Mouse (Mus musculus): ENCODE measurements around the gene Amigo1. TPM values are rescaled to one million over a fixed set of nuclear protein-coding genes. Genes with fewer than 3 reads are reported as not detected.
"Not testable (repeated sequence)": the region's sequence is repeated elsewhere in the genome, so short reads cannot be mapped to it uniquely, and the experiment has no call there.

Gene Amigo1
- total and polyA plus RNA-seq, 3 experiments, result 21.4 to 57.6 (median 27.8) TPM

GRCm38 (mm10) chr3:108209946-108210770 lies 24.0 kb downstream of the Amigo1 start:
- peak; percentile 95 for DNase-seq

- DNase-seq, result no peak
These were observed 24.6 kb downstream of the Amigo1 start, which contains the start of gene Atxn7l2 for GRCm38 (mm10) chr3:108210771-108211139. Gene Atxn7l2, minus strand, starts transcription at chr3:108210934.

GRCm38 (mm10) chr3:108211845-108212244 lies 25.7 kb downstream of the Amigo1 start:
- DNase-seq, result no peak

GRCm38 (mm10) chr3:108212406-108212805 lies 26.3 kb downstream of the Amigo1 start:
- DNase-seq, result no peak

GRCm38 (mm10) chr3:108214734-108215133 lies 28.6 kb downstream of the Amigo1 start:
- peak; percentile 11 for DNase-seq

GRCm38 (mm10) chr3:108220661-108221060 lies 34.5 kb downstream of the Amigo1 start:
- no peak for DNase-seq

GRCm38 (mm10) chr3:108225711-108226557 lies 39.8 kb downstream of the Amigo1 start:
- DNase-seq, result no peak

- peak; percentile 71 for DNase-seq
These were observed 40.6 kb downstream of the Amigo1 start, which contains the start of gene Sypl2 for GRCm38 (mm10) chr3:108226558-108227350. Gene Sypl2, minus strand, starts transcription at chr3:108226648.

- no peak for DNase-seq
These were observed 41.4 kb downstream of the Amigo1 start for GRCm38 (mm10) chr3:108227521-108227920.

GRCm38 (mm10) chr3:108231646-108232045 lies 45.5 kb downstream of the Amigo1 start:
- DNase-seq, result no peak

GRCm38 (mm10) chr3:108237474-108238102 lies 51.5 kb downstream of the Amigo1 start:
- not testable (repeated sequence) for DNase-seq

- no peak for DNase-seq
These were observed 55.2 kb downstream of the Amigo1 start for GRCm38 (mm10) chr3:108241243-108241839.

Other genes starting within 250 kb of the Amigo1 start
- 1 to 10 TPM; 6.1 to 6.5 TPM for gene Gstm6, start 242.6 kb upstream of the Amigo1 start, total RNA-seq (2021)
- 0.90 and 1.0 TPM in 2 replicates for gene Gstm6, start 242.6 kb upstream of the Amigo1 start, polyA plus RNA-seq (2012; rRNA removed)
- not detected for gene Gstm3, start 217.1 kb upstream of the Amigo1 start, total RNA-seq (2021)
- gene Gstm3, start 217.1 kb upstream of the Amigo1 start, polyA plus RNA-seq (2012; rRNA removed), result 0.58 and 0.62 TPM in 2 replicates
- 100 to 1,000 TPM; 231 to 239 TPM for gene Gstm2, start 199.9 kb upstream of the Amigo1 start, total RNA-seq (2021)
- 133 and 141 TPM in 2 replicates for gene Gstm2, start 199.9 kb upstream of the Amigo1 start, polyA plus RNA-seq (2012; rRNA removed)
- gene Gstm1, start 168.4 kb upstream of the Amigo1 start, total RNA-seq (2021), result 100 to 1,000 TPM; 463 to 520 TPM
- gene Gstm1, start 168.4 kb upstream of the Amigo1 start, polyA plus RNA-seq (2012; rRNA removed), result 1,201 and 1,446 TPM in 2 replicates
- gene Gstm4, start 141.4 kb upstream of the Amigo1 start, total RNA-seq (2021), result 10 to 100 TPM; 16.8 to 19.7 TPM
- gene Gstm4, start 141.4 kb upstream of the Amigo1 start, polyA plus RNA-seq (2012; rRNA removed), result 13.4 and 14.8 TPM in 2 replicates
- gene Ampd2, start 99.7 kb upstream of the Amigo1 start, total RNA-seq (2021), result 100 to 1,000 TPM; 121 to 151 TPM
- gene Ampd2, start 99.7 kb upstream of the Amigo1 start, polyA plus RNA-seq (2012; rRNA removed), result 721 and 995 TPM in 2 replicates
- gene Gnat2, start 93.5 kb upstream of the Amigo1 start, total RNA-seq (2021), result 10 to 100 TPM; 12.3 to 13.1 TPM
- gene Gnat2, start 93.5 kb upstream of the Amigo1 start, polyA plus RNA-seq (2012; rRNA removed), result 7.9 and 10.1 TPM in 2 replicates
- 100 to 1,000 TPM; 117 to 136 TPM for gene Gnai3, start 40.2 kb upstream of the Amigo1 start, total RNA-seq (2021)
- 13.8 and 14.0 TPM in 2 replicates for gene Gnai3, start 40.2 kb upstream of the Amigo1 start, polyA plus RNA-seq (2012; rRNA removed)
- gene Gpr61, start 31.5 kb upstream of the Amigo1 start, total RNA-seq (2021), result under 1 TPM; 0.20 to 0.48 TPM
- 0.12 and 0.20 TPM in 2 replicates for gene Gpr61, start 31.5 kb upstream of the Amigo1 start, polyA plus RNA-seq (2012; rRNA removed)
- gene Cyb561d1, start 14.9 kb downstream of the Amigo1 start, total RNA-seq (2021), result 1 to 10 TPM; 6.4 to 7.9 TPM
- gene Cyb561d1, start 14.9 kb downstream of the Amigo1 start, polyA plus RNA-seq (2012; rRNA removed), result 6.9 and 8.1 TPM in 2 replicates
- gene Atxn7l2, start 24.6 kb downstream of the Amigo1 start, total RNA-seq (2021), result 1 to 10 TPM; 9.1 to 9.4 TPM
- 11.8 and 13.5 TPM in 2 replicates for gene Atxn7l2, start 24.6 kb downstream of the Amigo1 start, polyA plus RNA-seq (2012; rRNA removed)
- under 1 TPM; 0.20 to 0.97 TPM for gene Sypl2, start 40.3 kb downstream of the Amigo1 start, total RNA-seq (2021)
- gene Sypl2, start 40.3 kb downstream of the Amigo1 start, polyA plus RNA-seq (2012; rRNA removed), result 0.11 and 0.31 TPM in 2 replicates
- gene Psma5, start 70.6 kb downstream of the Amigo1 start, total RNA-seq (2021), result 10 to 100 TPM; 74.4 to 87.2 TPM
- 13.3 and 13.4 TPM in 2 replicates for gene Psma5, start 70.6 kb downstream of the Amigo1 start, polyA plus RNA-seq (2012; rRNA removed)
- gene Sort1, start 97.7 kb downstream of the Amigo1 start, total RNA-seq (2021), result 10 to 100 TPM; 37.9 to 57.3 TPM
- gene Sort1, start 97.7 kb downstream of the Amigo1 start, polyA plus RNA-seq (2012; rRNA removed), result 19.7 and 27.8 TPM in 2 replicates
- not detected for gene Mybphl, start 178.6 kb downstream of the Amigo1 start, total RNA-seq (2021)
- gene Mybphl, start 178.6 kb downstream of the Amigo1 start, polyA plus RNA-seq (2012; rRNA removed), result not detected in 2 replicates
- gene Psrc1, start 197.5 kb downstream of the Amigo1 start, total RNA-seq (2021), result 1 to 10 TPM in 1 of 2 experiments, under 1 TPM in 1; 0.66 to 1.3 TPM
- 2.6 and 4.0 TPM in 2 replicates for gene Psrc1, start 197.5 kb downstream of the Amigo1 start, polyA plus RNA-seq (2012; rRNA removed)
- 1 to 10 TPM; 6.1 to 8.3 TPM for gene Celsr2, start 229.2 kb downstream of the Amigo1 start, total RNA-seq (2021)
- 9.9 and 17.1 TPM in 2 replicates for gene Celsr2, start 229.2 kb downstream of the Amigo1 start, polyA plus RNA-seq (2012; rRNA removed)